Mouse (Mus musculus) kidney, adult 2 months (tissue): ENCODE results near the gene Lipc. TPM values are rescaled to one million over a fixed set of nuclear protein-coding genes. Genes with fewer than 3 reads are reported as not detected.

Experiments
- DNase-seq: peaks from one replicate; pipeline ENCODE4 v3.0.0; 2021
- H3K27ac ChIP-seq: fragments of 200-500 bp; 2 replicates; pipeline ENCODE4 v1.5.1; 2012; ENCODE audit warnings: low read depth, low read length, control low read depth, inconsistent platforms; ENCODE audit not compliant: insufficient read depth
- H3K27me3 ChIP-seq: fragments of 200-500 bp; replicated peaks from 2 replicates; pipeline ENCODE4 v1.6.1; 2012; ENCODE audit warnings: mild to moderate bottlenecking, moderate library complexity, low read length, inconsistent platforms; ENCODE audit not compliant: control insufficient read depth, insufficient read depth
- H3K36me3 ChIP-seq: fragments of 200-500 bp; 2 replicates; pipeline ENCODE4 v1.6.1; 2012; ENCODE audit warnings: mild to moderate bottlenecking, moderate library complexity, low read length, inconsistent platforms; ENCODE audit not compliant: control insufficient read depth, insufficient read depth
- H3K4me1 ChIP-seq: fragments of 200-500 bp; 2 replicates; pipeline ENCODE4 v1.6.1; 2011; ENCODE audit warnings: low read length; ENCODE audit not compliant: control insufficient read depth, insufficient read depth
- H3K4me3 ChIP-seq: fragments of 200-500 bp; 2 replicates; pipeline ENCODE4 v1.5.1; 2011; ENCODE audit warnings: mild to moderate bottlenecking, low read depth, low read length, control low read depth; ENCODE audit not compliant: insufficient read depth
- CTCF ChIP-seq: fragments of 200-500 bp; conservative IDR thresholded peaks from 2 replicates; pipeline ENCODE4 v1.5.1; 2011; ENCODE audit warnings: low read depth, mild to moderate bottlenecking, control low read depth, low read length, moderate library complexity, mixed read lengths; ENCODE audit not compliant: insufficient read depth, insufficient read length
- POLR2A ChIP-seq: fragments of 200-500 bp; IDR thresholded peaks from one replicate; pipeline ENCODE4 v1.6.1; 2011; ENCODE audit warnings: low read depth, low read length, control low read depth
- WGBS: fragments of 180-500 bp; shearing (Covaris S2); methylation state at CpG from one replicate; pipeline ENCODE4 v1.1.7; 2018; 5-methylcytosine and 5-hydroxymethylcytosine counted together
- polyA plus RNA-seq: library from polyadenylated mRNA; depleted of rRNA; stranded (reverse); fragments of >200 nt; gene quantifications from 2 replicates; pipeline ENCODE4 v1.2.3, GENCODE M21; 2012; rRNA removed

Lipc gene
- 0.58 TPM in 2 replicates for polyA plus RNA-seq

DNA sequence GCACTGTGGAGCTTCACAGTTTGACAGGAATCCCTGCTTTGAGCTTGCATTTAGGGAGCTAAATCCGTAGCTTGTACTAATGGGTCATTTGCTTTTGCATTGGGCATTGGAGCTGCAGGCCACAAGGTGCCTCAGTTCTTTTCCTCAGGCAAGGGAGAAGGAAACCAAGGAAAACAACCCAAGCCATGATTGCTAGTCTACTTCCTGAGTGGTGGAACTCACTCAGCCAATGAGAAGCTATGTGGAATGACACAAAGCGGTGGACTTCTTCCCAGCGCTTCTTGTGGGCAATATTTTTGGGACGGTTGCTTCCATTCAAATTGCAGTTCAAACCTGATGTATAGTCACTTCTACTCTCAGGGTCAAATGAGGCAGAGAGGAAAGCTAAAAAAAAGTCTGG is at the start of gene Lipc:
TSS of gene Lipc (minus strand) at position 101 of the 400 bp plus-strand sequence.
- H3K27me3 ChIP-seq: no peaks in the 10 kb centered on the region
- H3K27ac ChIP-seq: no peak within 1 kb of the TSS
- DNase-seq: no peak
- 94% methylated on average over 4 of the region's 4 CpGs for WGBS
- TF ChIP-seq POLR2A: no peak
- TF ChIP-seq CTCF: no peak
- no peak within 1 kb of the TSS for H3K4me3 ChIP-seq
- H3K36me3 ChIP-seq: no peaks in the 10 kb centered on the region
- H3K4me1 ChIP-seq: no peaks in the 10 kb centered on the region

DNA sequence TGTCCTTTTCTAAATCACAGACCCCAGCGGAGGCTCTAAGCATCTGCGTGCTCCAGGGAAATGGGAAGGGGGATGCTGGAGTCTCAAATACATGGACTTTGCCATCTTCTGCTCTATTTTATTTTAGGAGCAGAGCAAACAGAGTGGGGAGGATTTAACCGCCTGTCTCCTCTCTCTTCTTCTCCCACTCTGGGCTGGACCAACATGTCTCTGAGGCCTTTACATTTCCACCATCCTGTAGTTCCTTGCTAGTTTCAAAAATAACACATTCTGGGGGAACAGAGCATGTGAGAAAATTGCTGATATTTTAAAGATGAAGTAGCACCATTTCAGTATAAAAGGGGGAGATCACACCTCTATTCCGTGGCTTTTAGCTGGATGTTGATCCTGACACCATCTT is 47.1 kb upstream of the Lipc start:
- no peak for DNase-seq
- TF ChIP-seq CTCF (no peak), POLR2A (no peak)
- H3K4me1 ChIP-seq: no peaks in the 10 kb centered on the region
- no peaks in the 10 kb centered on the region for H3K27me3 ChIP-seq
- no peak overlapping the region for H3K4me3 ChIP-seq
- H3K27ac ChIP-seq: no peak overlapping the region
- 92% methylated on average over 4 of the region's 4 CpGs for WGBS
- no peaks in the 10 kb centered on the region for H3K36me3 ChIP-seq

DNA sequence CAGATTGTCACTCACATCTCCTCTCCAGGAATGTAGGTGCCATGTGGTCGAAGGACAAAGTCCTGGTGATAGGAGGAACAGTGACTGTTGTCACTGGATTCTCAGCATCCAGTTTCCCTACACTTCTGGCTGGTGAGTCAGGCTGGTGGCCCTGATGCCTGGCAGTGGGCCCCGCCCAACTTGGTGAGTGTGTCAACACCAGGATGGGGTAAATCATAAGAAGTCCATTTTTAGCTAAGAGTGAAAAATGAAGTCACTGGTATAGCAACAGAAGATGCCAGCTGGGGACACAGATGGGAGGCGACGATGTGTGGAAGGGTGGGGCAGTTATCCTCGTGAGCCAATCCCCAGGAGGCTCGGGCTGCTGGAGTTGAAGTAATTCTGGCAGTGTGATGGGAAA is 46.7 kb upstream of the Lipc start:
- 74% methylated on average over 6 of the region's 6 CpGs for WGBS
- Histone ChIP-seq H3K36me3 (no peaks in the 10 kb centered on the region), H3K27me3 (no peaks in the 10 kb centered on the region), H3K4me3 (no peak overlapping the region), H3K4me1 (no peaks in the 10 kb centered on the region), H3K27ac (no peak overlapping the region)
- TF ChIP-seq CTCF (no peak), POLR2A (no peak)
- DNase-seq: no peak

DNA sequence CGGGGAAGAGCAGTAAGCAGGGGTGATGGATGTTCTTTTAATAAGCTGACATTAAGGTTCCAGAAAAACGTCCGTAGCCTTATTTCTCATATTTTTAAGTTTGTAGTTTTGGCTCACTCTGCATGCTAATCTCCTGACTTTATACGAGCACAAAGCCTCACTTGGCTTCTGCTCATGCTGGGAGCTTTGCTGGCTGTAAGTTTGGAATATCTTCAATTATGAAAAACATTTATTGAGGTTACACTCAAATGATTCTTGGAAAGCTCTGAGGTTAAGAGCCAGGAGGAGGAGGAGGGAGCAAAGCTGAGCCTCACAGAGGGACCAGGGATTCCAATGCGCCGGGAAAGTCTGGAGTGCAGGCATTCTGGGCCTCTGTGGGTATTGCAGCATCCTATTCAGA is 41.3 kb upstream of the Lipc start:
- H3K27ac ChIP-seq: no peak overlapping the region
- WGBS: 66% methylated on average over 6 of the region's 6 CpGs
- no peak overlapping the region for H3K4me3 ChIP-seq
- H3K27me3 ChIP-seq: no peaks in the 10 kb centered on the region
- TF ChIP-seq CTCF: no peak
- TF ChIP-seq POLR2A: no peak
- peak; percentile 8 for DNase-seq
- no peaks in the 10 kb centered on the region for H3K36me3 ChIP-seq
- H3K4me1 ChIP-seq: no peaks in the 10 kb centered on the region

DNA sequence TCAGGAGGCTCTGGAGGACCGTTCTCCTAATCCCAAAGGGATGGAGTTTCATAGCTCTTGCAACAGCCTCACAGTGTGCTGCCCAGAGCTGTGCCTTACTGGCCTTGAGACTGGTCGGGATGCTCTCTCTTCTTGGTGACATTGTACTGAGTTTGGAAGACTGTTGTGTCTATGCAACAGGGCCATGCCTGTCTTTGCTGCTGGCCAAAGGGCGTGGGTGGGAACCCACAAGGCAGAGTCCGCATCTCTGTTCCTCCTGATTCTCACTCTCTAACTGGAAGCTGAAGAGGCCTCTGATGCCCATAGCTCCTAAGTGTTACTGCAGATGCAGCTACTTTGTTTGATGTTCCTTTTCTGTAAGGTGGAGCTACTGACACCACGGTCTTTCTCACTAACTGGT is 39.4 kb upstream of the Lipc start:
- no peaks in the 10 kb centered on the region for H3K4me1 ChIP-seq
- TF ChIP-seq POLR2A (no peak), CTCF (no peak)
- H3K36me3 ChIP-seq: no peaks in the 10 kb centered on the region
- WGBS: 88% methylated on average over 5 of the region's 5 CpGs
- H3K27ac ChIP-seq: no peak overlapping the region
- H3K27me3 ChIP-seq: no peaks in the 10 kb centered on the region
- no peak overlapping the region for H3K4me3 ChIP-seq
- DNase-seq: no peak

DNA sequence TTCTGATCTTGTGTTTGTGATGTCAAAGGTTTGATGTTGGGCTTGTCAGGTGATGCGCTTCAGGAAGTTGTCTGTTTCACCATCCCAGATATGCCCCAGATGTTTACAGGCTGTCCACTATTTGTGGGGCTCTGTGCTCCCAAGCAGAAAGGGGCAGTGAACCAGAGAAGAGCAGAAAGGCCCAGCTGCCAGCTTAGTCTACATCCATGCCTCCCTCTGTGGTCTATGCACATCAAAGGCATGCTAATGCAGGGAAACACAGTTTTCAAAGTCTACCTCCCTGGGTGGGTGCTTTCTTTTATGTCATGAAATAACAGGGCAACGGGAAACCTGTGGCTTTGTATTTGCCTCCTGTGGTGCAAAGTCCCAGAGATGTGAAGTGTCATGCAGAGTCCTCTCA is 35.2 kb upstream of the Lipc start:
- TF ChIP-seq CTCF (no peak), POLR2A (no peak)

DNA sequence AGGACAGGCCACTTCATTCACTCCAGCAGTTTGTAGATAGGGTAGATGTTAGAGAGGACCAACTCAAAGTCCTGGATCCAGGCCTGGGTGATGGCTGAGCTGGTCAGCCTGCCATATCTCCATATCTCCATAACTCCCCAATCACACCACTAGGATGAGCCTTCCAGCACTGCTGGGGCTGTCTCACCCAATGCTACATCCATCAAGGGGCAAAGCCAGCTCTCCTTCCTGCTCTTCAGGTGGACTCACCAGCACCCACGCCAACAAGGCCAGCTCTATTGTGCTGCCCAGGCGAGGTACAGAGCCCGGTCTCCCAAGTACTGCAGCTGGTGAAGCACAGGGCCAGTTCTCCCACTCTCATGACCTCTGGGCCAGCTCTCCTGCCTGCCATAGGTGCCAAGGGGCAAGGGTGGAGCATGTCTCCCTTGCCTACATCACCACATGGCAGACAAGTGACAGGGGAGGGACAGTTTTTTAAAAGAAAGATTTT is 31.0 kb upstream of the Lipc start:
- H3K27ac ChIP-seq: no peak overlapping the region
- H3K4me3 ChIP-seq: no peak overlapping the region
- H3K27me3 ChIP-seq: no peaks in the 10 kb centered on the region
- TF ChIP-seq CTCF: no peak
- no peak for TF ChIP-seq POLR2A
- no peaks in the 10 kb centered on the region for H3K36me3 ChIP-seq
- no peak for DNase-seq
- over 99% methylated on average over 3 of the region's 3 CpGs for WGBS
- no peaks in the 10 kb centered on the region for H3K4me1 ChIP-seq

More for the DNA sequence above, 35.2 kb upstream of the Lipc start:
- no peaks in the 10 kb centered on the region for H3K27me3 ChIP-seq
- H3K27ac ChIP-seq: no peak overlapping the region
- no peak for DNase-seq
- WGBS: 51% methylated on average over 2 of the region's 2 CpGs
- no peaks in the 10 kb centered on the region for H3K4me1 ChIP-seq
- no peak overlapping the region for H3K4me3 ChIP-seq
- no peaks in the 10 kb centered on the region for H3K36me3 ChIP-seq
